Mouse (Mus musculus): ENCODE measurements around the gene Ppil3. TPM values are rescaled to one million over a fixed set of nuclear protein-coding genes. Genes with fewer than 3 reads are reported as not detected.

Ppil3 gene
- polyA plus RNA-seq (2015; fragmentation: Nextera tagmentation; extraction: Ambion mirVana), result 52.0 and 66.6 TPM in 2 replicates

DNA sequence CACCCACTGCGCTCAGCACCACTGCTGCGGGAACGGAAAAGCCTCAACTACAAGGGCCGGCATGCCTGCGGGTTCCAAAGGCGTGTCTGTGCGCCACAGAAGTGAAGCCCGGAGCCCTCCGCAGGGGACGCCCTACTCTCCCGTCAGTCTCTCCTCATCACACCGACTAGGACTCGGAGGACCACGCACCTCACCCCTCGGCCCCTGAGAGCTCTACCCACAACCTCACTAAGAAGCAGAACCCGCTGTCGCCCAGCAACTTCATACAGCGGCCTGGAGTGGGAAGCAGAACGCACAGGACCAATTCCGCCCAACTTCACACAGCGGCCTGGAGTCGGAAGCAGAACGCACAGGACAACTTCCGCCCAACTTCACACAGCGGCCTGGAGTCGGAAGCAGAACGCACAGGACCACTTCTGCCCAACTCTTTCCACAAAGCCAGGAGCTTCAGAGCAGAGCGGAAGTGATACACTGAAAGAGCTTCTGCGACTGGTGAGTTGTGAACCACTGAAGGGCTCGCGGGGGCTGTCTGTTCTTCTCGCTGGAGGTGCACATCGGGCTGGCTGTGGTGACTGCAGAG is at the start of gene Ppil3, which contains the start of gene Nif3l1:
Gene Ppil3 (minus strand): TSS at position 344 of the 580 bp plus-strand sequence.
Gene Nif3l1 (plus strand): TSS at position 9 of the 580 bp plus-strand sequence.
- Histone ChIP-seq H3K4me3 (peak within 1 kb of the TSS; percentile 73), H3K9ac (peak within 1 kb of the TSS; percentile 87), H3K27ac (replicated peaks) (peak within 1 kb of the TSS; percentile 90), H3K4me1 (replicated peaks) (peaks cover 31% of the 10 kb centered on the region), H3K4me2 (peak within 1 kb of the TSS; percentile 70), H3K9me3 (no peaks in the 10 kb centered on the region), H3K27me3 (no peaks in the 10 kb centered on the region), H3K36me3 (peaks cover 36% of the 10 kb centered on the region)
- peak; percentile 98 for ATAC-seq (ENCODE audit: low read depth)
- WGBS, result under 1% methylated on average over 33 of the region's 33 CpGs

DNA sequence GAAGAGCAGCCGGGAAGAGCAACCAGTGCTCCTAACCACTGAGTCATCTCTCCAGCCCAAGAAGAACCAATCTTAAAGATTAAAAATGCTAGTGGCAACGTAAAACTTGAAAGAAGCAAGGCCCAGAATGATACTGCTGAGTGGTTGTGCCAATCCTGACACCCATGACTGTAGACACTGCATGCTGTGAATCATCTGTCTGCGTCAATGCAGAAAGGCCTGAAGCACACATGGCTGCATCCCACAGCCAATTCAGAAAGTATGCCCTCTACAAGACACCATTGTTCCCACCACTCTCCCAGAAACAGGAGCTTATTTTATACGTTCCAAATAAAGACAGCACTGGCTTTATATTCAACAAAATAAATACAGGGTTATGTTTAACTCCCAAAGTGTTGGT is 37.4 kb upstream of the Ppil3 start:
- 91% methylated on average over 4 of the region's 4 CpGs for WGBS
- Histone ChIP-seq H3K9me3 (no peaks in the 10 kb centered on the region), H3K27ac (replicated peaks) (no peak overlapping the region), H3K36me3 (peaks cover 78% of the 10 kb centered on the region), H3K4me3 (no peak overlapping the region), H3K27me3 (no peaks in the 10 kb centered on the region), H3K4me2 (no peak overlapping the region), H3K4me1 (replicated peaks) (no peaks in the 10 kb centered on the region), H3K9ac (no peak overlapping the region)
- ATAC-seq (ENCODE audit: low read depth), result no peak

GRCm38 (mm10) chr1:58475662-58476061 is 30.4 kb upstream of the Ppil3 start:
- Histone ChIP-seq H3K4me1 (replicated peaks) (no peaks in the 10 kb centered on the region), H3K4me2 (no peak overlapping the region), H3K36me3 (peaks cover 83% of the 10 kb centered on the region), H3K27ac (replicated peaks) (no peak overlapping the region), H3K9me3 (no peaks in the 10 kb centered on the region), H3K27me3 (no peaks in the 10 kb centered on the region), H3K9ac (no peak overlapping the region), H3K4me3 (no peak overlapping the region)
- WGBS, result 96% methylated on average over 8 of the region's 8 CpGs
- no peak for ATAC-seq (ENCODE audit: low read depth)

GRCm38 (mm10) chr1:58465561-58465960 is 20.3 kb upstream of the Ppil3 start:
- Histone ChIP-seq H3K9me3 (no peaks in the 10 kb centered on the region), H3K4me1 (replicated peaks) (no peaks in the 10 kb centered on the region), H3K9ac (no peak overlapping the region), H3K27ac (replicated peaks) (no peak overlapping the region), H3K4me3 (no peak overlapping the region), H3K4me2 (no peak overlapping the region), H3K36me3 (peaks cover 90% of the 10 kb centered on the region), H3K27me3 (no peaks in the 10 kb centered on the region)
- 87% methylated on average over 4 of the region's 4 CpGs for WGBS
- ATAC-seq (ENCODE audit: low read depth), result no peak

- H3K9me3 ChIP-seq, result no peaks in the 10 kb centered on the region
Observed at GRCm38 (mm10) chr1:58465042-58465441, 19.8 kb upstream of the Ppil3 start.

GRCm38 (mm10) chr1:58463935-58464334 is 18.6 kb upstream of the Ppil3 start:
- peaks cover 90% of the 10 kb centered on the region for H3K36me3 ChIP-seq
- WGBS, result 81% methylated on average over 2 of the region's 2 CpGs
- no peak overlapping the region for H3K9ac ChIP-seq
- no peak overlapping the region for H3K27ac ChIP-seq (replicated peaks)
- no peaks in the 10 kb centered on the region for H3K9me3 ChIP-seq
- H3K4me3 ChIP-seq, result no peak overlapping the region
- ATAC-seq (ENCODE audit: low read depth), result no peak
- H3K4me1 ChIP-seq (replicated peaks), result no peaks in the 10 kb centered on the region
- no peak overlapping the region for H3K4me2 ChIP-seq
- H3K27me3 ChIP-seq, result no peaks in the 10 kb centered on the region

More at GRCm38 (mm10) chr1:58465042-58465441, 19.8 kb upstream of the Ppil3 start:
- Histone ChIP-seq H3K27me3 (no peaks in the 10 kb centered on the region), H3K4me2 (no peak overlapping the region), H3K9ac (no peak overlapping the region), H3K4me1 (replicated peaks) (no peaks in the 10 kb centered on the region), H3K36me3 (peaks cover 90% of the 10 kb centered on the region), H3K27ac (replicated peaks) (no peak overlapping the region), H3K4me3 (no peak overlapping the region)
- no peak for ATAC-seq (ENCODE audit: low read depth)
- 91% methylated on average over 4 of the region's 4 CpGs for WGBS

DNA sequence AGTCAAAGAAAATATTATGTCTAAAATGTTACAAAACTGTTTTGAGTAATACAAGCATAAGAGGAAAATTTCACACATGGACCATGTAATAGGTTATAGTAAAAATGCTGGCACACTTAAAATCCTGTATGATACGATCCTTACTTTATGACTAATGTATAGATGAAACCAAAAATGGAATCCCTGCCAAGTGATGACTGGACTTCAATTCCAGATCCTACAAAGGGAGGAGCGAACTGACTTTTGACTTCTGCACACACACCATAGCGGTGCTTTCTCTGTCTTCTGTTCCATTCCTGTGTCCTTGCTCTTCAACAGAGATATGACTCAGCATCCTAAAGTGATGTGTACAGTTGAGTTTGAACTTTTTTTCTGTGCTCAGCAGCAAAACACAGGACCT is 15.3 kb upstream of the Ppil3 start:
- H3K4me2 ChIP-seq, result no peak overlapping the region
- 97% methylated on average over 3 of the region's 3 CpGs for WGBS
- no peaks in the 10 kb centered on the region for H3K9me3 ChIP-seq
- H3K9ac ChIP-seq, result no peak overlapping the region
- peaks cover 99% of the 10 kb centered on the region for H3K36me3 ChIP-seq
- H3K27me3 ChIP-seq, result no peaks in the 10 kb centered on the region
- H3K4me3 ChIP-seq, result no peak overlapping the region
- H3K4me1 ChIP-seq (replicated peaks), result no peaks in the 10 kb centered on the region
- H3K27ac ChIP-seq (replicated peaks), result no peak overlapping the region
- no peak for ATAC-seq (ENCODE audit: low read depth)

- no peak for ATAC-seq (ENCODE audit: low read depth)
- Histone ChIP-seq H3K9ac (no peak overlapping the region), H3K4me3 (no peak overlapping the region), H3K36me3 (peaks cover 99% of the 10 kb centered on the region), H3K27ac (replicated peaks) (no peak overlapping the region), H3K4me1 (replicated peaks) (no peaks in the 10 kb centered on the region), H3K4me2 (no peak overlapping the region), H3K9me3 (no peaks in the 10 kb centered on the region), H3K27me3 (no peaks in the 10 kb centered on the region)
- 84% methylated on average over 2 of the region's 2 CpGs for WGBS
Observed at GRCm38 (mm10) chr1:58458867-58459266, 13.6 kb upstream of the Ppil3 start.

DNA sequence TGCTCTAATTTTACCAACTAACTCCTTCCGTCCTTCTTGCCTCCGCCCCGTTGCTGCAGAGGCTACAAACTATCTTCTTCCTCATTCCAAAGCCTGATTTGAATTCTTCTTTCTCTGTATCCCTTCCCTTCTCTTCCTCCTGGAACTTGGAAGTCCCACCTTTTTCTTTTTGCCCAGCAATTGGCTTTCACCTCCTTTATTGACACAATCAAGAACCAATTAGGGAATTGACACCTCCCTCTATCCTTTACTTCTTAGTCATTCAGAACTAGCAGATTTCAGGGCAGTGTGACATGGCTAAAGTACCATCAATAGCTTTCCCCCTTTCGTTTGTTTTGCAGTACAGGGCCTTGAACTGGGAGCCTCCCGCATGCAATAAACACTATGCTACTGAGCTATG is 12.9 kb upstream of the Ppil3 start:
- Histone ChIP-seq H3K4me3 (no peak overlapping the region), H3K27me3 (no peaks in the 10 kb centered on the region), H3K4me1 (replicated peaks) (no peaks in the 10 kb centered on the region), H3K36me3 (peaks cover 99% of the 10 kb centered on the region), H3K9ac (no peak overlapping the region), H3K9me3 (no peaks in the 10 kb centered on the region), H3K4me2 (no peak overlapping the region), H3K27ac (replicated peaks) (no peak overlapping the region)
- WGBS, result 83% methylated on average over 5 of the region's 5 CpGs
- ATAC-seq (ENCODE audit: low read depth), result no peak

- H3K9me3 ChIP-seq, result no peaks in the 10 kb centered on the region
- H3K27ac ChIP-seq (replicated peaks), result no peak overlapping the region
- H3K36me3 ChIP-seq, result peaks cover 94% of the 10 kb centered on the region
- 90% methylated on average over 6 of the region's 6 CpGs for WGBS
- H3K27me3 ChIP-seq, result no peaks in the 10 kb centered on the region
- no peak for ATAC-seq (ENCODE audit: low read depth)
- H3K4me2 ChIP-seq, result no peak overlapping the region
- no peaks in the 10 kb centered on the region for H3K4me1 ChIP-seq (replicated peaks)
- H3K9ac ChIP-seq, result no peak overlapping the region
- no peak overlapping the region for H3K4me3 ChIP-seq
Observed at GRCm38 (mm10) chr1:58454316-58454715, 9.0 kb upstream of the Ppil3 start.

- no peak overlapping the region for H3K4me2 ChIP-seq
- ATAC-seq (ENCODE audit: low read depth), result no peak
- H3K4me3 ChIP-seq, result no peak overlapping the region
- H3K27me3 ChIP-seq, result no peaks in the 10 kb centered on the region
- H3K9ac ChIP-seq, result no peak overlapping the region
- 91% methylated on average over 7 of the region's 7 CpGs for WGBS
- H3K27ac ChIP-seq (replicated peaks), result no peak overlapping the region
- peaks cover 47% of the 10 kb centered on the region for H3K36me3 ChIP-seq
- no peaks in the 10 kb centered on the region for H3K9me3 ChIP-seq
- H3K4me1 ChIP-seq (replicated peaks), result peaks cover 31% of the 10 kb centered on the region
Observed at GRCm38 (mm10) chr1:58448396-58448795, 3.1 kb upstream of the Ppil3 start.

DNA sequence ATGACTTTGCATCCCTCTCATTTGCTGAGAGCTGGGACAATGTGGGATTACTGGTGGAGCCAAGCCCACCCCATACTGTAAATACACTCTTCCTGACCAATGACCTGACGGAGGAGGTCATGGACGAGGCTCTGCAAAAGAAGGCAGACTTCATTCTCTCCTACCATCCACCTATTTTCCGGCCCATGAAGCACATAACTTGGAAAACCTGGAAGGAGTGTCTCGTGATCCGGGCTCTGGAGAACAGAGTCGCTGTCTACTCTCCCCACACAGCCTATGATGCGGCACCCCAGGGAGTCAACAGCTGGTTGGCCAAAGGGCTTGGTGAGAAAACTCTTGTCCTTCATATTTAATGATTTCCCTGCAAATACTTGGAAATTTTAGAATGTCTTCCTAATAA is 2.5 kb upstream of the Ppil3 start:
- H3K27me3 ChIP-seq, result no peaks in the 10 kb centered on the region
- no peak for ATAC-seq (ENCODE audit: low read depth)
- no peak overlapping the region for H3K9ac ChIP-seq
- H3K9me3 ChIP-seq, result no peaks in the 10 kb centered on the region
- WGBS, result 94% methylated on average over 7 of the region's 7 CpGs
- no peak overlapping the region for H3K27ac ChIP-seq (replicated peaks)
- no peak overlapping the region for H3K4me2 ChIP-seq
- peaks cover 41% of the 10 kb centered on the region for H3K36me3 ChIP-seq
- peaks cover 31% of the 10 kb centered on the region for H3K4me1 ChIP-seq (replicated peaks)
- no peak overlapping the region for H3K4me3 ChIP-seq

- Histone ChIP-seq H3K4me3 (peak overlapping the region; percentile 73), H3K36me3 (peaks cover 38% of the 10 kb centered on the region), H3K27ac (replicated peaks) (peak overlapping the region; percentile 90), H3K9ac (peak overlapping the region; percentile 87), H3K4me1 (replicated peaks) (peaks cover 31% of the 10 kb centered on the region), H3K4me2 (peak overlapping the region; percentile 70), H3K9me3 (no peaks in the 10 kb centered on the region), H3K27me3 (no peaks in the 10 kb centered on the region)
- peak; percentile 3; the same call in 1 of the 2 replicates for ATAC-seq (ENCODE audit: low read depth)
- 8% methylated on average over 11 of the region's 11 CpGs for WGBS
Observed at GRCm38 (mm10) chr1:58445861-58446260, 575 bp upstream of the Ppil3 start.
